Mouse (Mus musculus): ENCODE measurements around the gene Pdxdc1.
"Not testable (repeated sequence)": the region's sequence is repeated elsewhere in the genome, so short reads cannot be mapped to it uniquely, and the experiment has no call there.

Gene Pdxdc1

DNA sequence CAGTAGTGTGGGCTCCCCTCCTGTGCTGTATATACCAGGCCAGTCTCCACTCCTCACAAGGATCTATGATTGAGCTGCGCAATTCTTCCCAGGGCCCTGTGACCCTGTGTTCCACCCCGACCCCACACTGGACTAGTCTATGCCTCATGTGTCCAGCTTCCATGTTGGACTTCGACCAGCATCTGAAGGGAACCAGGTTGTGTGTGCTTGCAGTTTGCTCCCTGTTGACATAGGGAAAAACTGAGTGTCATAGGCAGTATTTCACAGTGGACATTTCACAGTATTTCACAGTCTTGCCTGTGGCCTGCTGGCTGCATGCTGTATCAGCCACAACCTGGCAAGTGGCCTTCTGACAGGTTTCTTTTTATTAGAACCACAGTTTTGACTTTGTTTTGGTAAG, 89.7 kb downstream of the Pdxdc1 start:
- no peak for DNase-seq (ENCODE audit: low spot score)

DNA sequence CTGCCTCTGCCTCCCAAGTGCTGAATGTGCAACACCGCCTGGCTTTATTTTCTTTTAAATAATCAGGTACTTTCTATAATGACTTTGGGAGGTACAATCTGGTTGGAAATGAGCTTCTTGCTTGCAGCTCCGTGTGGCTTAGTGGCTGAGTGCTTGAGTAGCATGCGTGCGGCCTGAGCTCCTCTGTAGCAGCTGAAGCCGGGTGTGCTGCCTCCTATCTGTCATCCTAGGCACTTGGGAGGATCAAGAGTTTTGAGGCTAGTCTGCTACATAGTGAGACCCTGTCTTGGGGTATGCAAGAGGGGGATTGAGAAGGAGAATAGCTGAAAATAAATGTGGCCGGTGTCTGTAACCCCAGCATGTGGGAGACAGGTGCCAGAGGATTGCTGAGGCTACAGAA, 90.8 kb downstream of the Pdxdc1 start:
- DNase-seq (ENCODE audit: low spot score) = no peak

DNA sequence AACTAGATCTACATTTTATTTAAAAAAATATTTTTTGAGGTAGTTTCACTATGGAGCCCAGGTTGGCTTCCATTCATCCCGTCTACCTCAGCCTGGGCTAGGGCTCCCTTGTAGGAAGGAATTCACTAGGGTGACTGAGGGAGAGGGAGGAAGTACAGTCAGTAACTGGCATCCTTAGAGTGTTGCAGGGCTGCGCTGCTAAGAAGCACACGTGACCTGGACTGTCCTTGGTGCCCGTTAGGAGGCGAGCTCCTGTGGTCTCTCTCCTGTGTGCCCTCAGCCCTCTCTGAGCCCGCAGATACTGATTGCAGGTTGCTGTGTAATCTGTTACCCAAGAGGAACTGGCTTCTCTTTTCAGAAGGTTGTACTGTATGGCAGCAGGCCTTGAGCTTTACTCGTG, 94.5 kb downstream of the Pdxdc1 start:
- no peak for DNase-seq (ENCODE audit: low spot score)

DNA sequence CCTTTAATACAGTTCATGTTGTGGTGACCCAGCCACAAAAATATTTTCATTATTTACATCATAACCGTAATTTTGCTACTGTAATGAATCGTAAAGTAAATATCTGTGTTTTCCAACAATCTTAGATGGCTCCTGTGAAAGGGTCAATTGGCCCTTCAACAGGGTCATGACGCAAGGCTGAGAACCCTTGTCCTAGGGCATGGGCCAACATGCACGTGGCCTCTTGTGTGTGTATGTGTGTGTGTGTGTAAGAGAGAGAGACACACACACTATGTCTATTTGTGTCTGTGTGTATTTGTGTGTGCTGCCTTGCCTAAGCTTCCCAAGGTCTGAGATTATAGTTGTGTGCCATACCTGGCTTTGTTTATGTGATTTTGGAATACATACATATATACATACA, 95.3 kb downstream of the Pdxdc1 start:
- no peak for DNase-seq (ENCODE audit: low spot score)

DNA sequence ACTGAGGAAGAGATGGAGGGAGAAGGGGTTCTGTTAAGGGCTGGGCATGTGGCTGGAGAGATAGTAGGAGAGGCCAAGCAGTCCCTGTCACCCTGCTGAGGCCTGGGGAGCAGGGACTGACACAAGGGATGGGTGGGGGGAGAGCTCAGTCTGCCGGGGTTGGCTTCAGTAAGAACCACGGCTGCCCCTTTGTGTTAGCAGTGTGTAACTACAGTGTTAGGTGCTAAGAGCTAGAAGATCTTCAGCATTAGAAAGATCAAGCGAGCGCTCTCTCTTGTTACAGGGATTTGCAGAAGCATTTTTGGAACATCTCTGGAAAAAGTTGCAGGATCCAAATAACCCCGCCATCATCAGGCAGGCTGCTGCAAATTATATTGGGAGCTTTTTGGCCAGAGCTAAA, 98.3 kb downstream of the Pdxdc1 start:
- no peak for DNase-seq (ENCODE audit: low spot score)

DNA sequence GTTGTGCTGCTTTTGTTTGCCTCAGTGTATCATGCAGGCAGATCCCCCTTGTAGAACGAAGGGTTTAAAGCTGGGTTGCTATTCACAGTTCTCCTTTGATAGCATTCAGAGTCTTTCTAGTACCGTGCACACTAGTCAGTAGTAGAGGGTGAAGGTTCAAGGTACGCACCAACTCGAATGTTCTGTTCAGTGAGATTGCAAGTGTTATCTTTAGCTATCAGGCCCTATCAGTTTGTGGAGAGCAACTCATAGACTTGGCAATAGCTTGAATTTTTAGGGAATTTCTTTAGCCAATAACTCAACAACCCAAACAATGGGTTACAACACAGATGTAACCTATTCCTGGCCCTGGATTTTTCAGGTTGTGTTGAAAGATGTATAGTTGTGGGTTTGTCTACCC, 101.7 kb downstream of the Pdxdc1 start:
- no peak for DNase-seq (ENCODE audit: low spot score)

DNA sequence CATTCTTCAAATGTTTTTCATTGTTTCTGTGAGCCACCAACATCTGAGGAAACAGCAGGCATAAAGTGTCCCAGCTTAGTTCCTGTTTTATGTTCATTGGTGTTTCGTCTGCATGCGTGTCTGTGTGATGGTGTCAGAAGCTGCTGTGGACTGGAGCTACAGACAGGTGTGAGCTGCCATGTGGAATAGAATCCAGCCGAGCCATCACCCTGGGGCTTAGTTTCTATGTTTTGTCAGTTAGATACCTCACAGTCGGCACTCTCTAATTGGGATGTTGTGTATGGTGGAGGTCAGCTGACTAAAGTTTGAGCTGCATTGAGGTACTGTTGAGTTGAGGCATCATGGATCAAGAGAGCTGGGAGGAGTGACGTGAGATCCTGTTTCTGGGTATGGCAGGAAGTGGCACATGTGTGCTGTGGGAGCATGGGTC, 106.2 kb downstream of the Pdxdc1 start:
- no peak for DNase-seq (ENCODE audit: low spot score)

DNA sequence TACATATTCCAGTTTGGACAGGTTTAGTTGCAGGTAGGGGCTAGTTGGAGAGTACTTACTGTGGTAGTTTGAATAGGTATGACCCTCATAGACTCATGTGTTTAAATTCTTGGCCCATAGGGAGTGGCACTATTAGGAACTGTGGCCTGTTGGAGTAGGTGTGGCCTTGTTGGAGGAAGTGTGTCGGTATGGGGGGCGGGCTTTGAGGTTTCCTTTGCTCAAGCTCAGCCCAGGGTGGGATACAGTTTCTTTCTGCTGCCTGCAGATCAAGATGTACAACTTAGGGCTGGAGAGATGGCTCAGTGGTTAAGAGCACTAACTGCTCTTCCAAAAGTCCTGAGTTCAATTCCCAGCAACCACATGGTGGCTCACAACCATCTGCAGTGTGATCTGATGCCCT, 109.5 kb downstream of the Pdxdc1 start:
- not testable (repeated sequence) for DNase-seq (ENCODE audit: low spot score)

DNA sequence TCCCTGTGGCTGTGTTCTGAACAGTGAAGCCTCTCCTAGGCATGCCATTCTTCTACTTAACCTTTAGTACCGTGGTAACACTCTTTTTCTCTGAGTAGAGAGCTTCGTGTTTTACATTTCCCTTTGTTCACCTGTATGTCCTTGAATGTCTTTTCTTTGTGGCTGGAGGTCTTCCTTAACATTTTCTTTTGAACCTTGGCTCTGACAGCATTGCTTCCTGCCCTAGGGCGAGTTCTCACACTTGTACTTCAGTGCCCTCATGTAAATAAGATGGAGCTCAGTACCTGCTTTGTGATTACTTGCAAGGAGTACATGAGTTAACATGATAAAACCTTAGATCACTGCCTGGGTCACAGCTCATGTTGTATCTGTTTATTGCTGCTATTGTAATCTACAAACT, 117.0 kb downstream of the Pdxdc1 start:
- DNase-seq (ENCODE audit: low spot score) = no peak
